Mouse (Mus musculus) heart, adult 2 months (tissue): ENCODE data around the gene Olfr5.

Source experiments
- CTCF ChIP-seq: fragments of 200-600 bp; IDR thresholded peaks from 2 replicates; pipeline ENCODE4 v1.8.1; 2022; ENCODE audit warnings: antibody characterized with exemption, mild to moderate bottlenecking, moderate library complexity
- POLR2A ChIP-seq: fragments of 200-500 bp; IDR thresholded peaks from 2 replicates; pipeline ENCODE4 v1.6.1; 2011; ENCODE audit warnings: mild to moderate bottlenecking, low read depth, low read length, control low read depth; ENCODE audit not compliant: insufficient read depth

DNA sequence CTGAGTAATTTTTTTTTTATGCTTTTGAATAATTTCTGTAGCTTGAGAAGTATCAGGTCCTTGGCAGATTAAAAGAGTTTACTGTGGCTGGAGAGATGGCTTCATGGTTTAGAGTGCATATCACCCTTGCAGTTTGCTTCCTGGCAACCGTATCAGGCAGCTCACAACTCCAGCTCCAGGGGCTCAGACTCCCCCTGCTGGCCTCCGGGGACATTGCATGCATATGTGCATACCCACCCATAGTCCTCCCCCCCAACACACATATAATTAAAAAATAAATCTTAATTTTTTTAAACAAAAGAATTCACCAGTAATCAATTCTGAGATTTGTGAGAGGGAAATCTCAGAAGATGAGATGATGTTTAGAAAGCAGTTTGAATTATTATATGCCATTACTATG lies 56.4 kb downstream of the Olfr5 start:
- TF ChIP-seq POLR2A (no peak), CTCF (peak; percentile 73)
